Mouse (Mus musculus) MEL-GATA-1-ER (cell line): ENCODE results near the gene Cux2.

Experiments used
- DNase-seq: peaks from one replicate; pipeline ENCODE4 v3.0.0-alpha.2; 2012; ENCODE audit warnings: low read depth; ENCODE audit errors: extremely low read depth

Cux2 gene

DNA sequence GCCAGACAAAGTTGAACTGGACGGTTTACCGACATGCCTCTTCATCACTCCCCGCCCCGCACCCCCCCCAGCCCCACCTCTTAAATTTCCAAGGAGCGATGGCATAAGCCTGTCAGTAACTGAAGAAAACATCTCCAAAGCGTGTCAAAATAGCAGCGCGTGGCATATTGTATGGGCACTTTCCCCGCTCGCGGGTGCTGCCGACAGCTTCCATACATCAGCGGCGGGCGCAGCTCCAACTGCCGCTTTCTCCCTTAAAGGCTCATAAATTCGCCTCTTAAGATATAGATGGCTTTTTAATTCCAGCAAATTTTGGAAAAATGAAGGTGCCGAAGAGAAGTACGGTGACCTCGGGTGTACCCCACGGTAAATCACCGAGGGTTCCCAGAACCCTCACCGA, 124.6 kb downstream of the Cux2 start:
- DNase-seq = no peak

DNA sequence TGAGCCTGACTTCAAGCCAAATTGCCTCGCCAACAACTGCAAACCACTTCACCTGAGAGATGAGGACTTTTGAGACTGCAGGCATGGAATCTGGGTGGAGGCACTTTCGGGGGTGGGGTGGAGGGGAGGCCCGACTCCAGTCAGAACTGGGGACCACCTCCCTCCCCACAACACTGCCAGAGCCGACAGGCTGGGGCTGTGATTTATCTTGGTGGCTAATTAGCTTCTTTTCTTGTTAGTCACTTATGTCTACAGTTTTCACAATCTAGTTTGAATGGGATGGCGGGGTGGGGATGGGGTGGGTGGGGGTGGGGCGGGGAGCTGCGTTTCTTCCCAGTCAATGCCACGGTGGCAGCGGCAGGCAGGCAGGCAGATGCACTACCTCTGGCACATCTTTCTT, 125.5 kb downstream of the Cux2 start:
- no peak for DNase-seq

DNA sequence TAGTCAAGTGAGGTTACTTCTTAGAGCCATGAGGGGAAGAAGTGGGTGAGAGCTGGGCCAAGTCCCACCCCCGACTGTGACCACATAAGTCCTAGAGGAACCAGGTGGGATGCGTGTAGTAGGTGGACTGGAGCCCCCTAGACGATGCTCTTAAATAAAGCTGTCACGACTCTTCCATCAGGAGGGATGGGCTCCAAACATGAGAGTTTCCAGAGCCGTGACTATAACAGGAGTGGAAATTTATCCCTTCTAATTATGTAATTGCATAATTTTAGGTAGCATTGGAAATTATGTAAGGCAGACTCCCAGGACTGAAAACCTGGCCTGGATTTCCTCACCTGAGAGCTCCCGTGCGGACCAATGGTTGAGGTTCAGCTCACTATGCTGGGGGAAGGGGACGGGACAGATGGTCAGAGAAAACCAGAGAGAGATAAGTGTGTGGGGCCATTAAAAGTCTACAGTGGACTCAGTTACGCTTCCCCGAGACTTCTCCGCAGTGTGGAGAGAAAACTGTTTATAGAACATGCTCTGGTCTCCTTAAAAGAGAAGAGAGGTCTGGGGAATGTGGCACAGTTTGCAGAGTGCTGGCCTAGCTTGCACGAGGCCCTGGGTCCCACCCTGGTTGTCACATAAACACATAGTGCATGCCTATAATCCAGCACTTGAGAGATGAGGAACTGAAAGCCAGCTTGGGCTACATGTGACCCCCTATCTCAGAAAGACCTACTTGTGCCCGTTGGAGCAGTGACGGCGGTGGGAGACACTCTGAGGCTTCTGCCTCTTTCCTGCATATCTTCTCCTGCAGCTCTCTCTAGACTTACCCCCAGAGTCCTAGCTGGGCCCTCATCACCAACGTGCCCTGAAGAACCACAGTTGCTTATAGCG, 126.7 kb downstream of the Cux2 start:
- no peak for DNase-seq

DNA sequence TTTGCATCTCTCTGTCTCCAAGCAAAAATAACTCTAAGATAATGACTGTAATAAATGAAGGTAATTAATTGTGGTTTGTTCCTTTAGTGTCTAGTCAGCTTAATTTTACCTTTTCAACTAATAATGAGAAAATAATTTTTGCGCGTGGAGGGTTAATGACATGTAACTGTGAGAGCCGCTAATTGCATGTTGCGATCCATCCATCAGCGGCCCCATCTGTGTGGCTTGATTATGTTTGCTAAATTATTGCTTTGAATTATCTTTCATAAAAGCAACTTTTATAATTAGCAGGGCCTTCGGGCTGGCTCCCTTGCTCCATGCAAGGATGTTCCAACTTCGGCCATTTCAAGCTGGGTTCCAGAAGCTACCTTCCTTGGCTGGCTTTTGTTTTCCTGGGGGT, 130.7 kb downstream of the Cux2 start:
- DNase-seq = no peak

DNA sequence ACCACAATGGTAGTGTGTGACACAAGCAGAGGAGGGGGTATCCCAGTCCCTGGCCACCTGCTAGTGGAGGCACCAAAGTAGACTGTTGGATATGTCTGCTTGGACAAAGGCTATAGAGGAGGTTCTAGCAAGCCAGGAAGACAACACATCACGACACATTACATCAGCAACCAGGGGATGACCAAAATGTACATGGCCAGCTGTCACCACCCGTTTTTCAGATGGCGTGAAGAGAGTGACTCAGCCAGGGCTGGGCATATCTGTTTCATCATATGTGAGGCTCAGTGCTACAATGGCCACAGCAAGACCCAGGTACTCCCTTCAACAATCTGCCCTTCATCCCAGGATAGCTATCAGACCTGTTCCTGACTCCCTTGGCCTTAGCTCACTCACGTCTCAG, 133.1 kb downstream of the Cux2 start:
- DNase-seq = no peak

GRCm38 (mm10) chr5:121913999-121914398, 135.9 kb downstream of the Cux2 start:
- DNase-seq = no peak

GRCm38 (mm10) chr5:121909226-121909985, 140.5 kb downstream of the Cux2 start:
- DNase-seq = no peak

DNA sequence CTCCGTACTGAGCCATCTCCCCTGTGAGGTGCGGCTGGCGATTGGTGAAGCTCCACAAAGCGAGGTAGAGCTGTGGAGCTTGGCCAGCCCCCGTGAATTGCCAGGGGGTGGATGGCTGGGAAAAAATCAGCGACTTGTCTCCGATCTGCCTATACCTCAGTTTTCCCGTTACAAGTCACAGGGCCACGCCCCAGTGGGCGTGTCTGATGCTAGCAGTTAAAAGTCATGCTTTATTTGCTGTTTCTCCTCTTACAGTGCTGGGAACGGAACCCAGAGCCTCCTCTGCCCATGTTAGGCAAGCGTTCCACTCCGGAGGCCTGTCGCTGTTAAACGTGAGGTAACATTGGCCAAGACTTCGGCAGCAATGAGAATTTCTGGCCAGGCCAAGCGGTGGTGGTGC, 144.2 kb downstream of the Cux2 start:
- no peak for DNase-seq

- no peak for DNase-seq
These were observed 145.1 kb downstream of the Cux2 start for GRCm38 (mm10) chr5:121904799-121905198.

GRCm38 (mm10) chr5:121902809-121903745, 146.8 kb downstream of the Cux2 start:
- no peak for DNase-seq

- no peak for DNase-seq
These were observed 154.7 kb downstream of the Cux2 start for GRCm38 (mm10) chr5:121895117-121895756.

DNA sequence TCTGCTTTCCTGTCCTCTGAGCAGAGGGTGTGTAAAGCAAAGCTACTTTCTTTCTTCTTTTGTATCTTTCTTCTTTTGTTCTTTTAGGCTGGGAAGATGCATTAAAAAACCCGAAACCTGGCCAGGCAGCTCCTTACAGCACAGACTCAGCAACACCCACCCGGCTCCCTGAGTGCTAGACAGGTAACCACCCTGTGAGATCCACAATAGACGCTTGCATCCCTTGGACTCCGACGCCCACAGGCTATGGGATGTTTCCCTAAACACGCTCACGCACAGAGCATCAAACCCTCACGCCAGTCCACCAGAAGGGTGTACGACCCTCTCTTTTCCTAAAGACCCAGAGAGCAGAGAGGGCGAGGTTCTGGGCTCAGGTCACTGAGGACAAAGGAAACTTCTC, 155.3 kb downstream of the Cux2 start:
- DNase-seq = no peak

DNA sequence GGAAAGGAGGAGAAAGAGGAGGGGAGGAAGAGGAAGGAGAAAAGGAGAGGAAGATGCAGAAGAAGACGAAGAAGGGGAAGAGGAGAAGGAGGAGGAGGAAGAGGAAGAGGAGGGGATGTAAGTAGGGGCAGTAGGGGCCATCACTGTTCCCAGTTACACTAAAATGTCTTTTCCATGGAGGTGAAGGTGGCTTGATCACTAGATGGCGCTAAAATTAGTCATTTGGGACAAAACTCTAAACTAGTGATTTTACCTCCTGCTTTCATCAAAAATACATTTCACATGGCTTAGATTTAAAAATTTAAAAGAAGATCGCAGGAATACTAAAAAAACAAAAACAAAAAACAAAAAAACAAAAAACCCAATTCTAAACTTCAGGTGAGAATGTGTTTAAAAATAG, 156.3 kb downstream of the Cux2 start:
- no peak for DNase-seq

GRCm38 (mm10) chr5:121892281-121892680, 157.6 kb downstream of the Cux2 start:
- DNase-seq = no peak

DNA sequence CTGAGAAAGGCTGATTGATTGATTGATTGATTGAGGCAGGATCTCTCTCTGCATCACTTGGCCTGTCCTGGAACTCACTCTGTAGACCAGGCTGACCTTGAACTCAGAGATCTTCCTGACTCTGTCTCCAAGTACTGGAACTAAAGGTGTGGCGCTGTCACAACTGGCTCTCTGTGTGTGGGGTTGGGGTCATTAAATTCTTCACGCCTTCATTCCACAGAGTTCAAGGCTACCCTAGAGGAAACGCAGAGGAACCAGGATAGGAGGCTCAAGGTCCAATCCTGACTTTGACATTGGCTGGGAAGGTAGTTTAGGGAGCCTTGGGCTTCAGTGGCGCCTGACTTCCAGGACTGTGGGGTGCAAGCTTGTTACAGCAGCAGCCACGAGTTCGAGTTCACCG, 159.0 kb downstream of the Cux2 start:
- DNase-seq = no peak

DNA sequence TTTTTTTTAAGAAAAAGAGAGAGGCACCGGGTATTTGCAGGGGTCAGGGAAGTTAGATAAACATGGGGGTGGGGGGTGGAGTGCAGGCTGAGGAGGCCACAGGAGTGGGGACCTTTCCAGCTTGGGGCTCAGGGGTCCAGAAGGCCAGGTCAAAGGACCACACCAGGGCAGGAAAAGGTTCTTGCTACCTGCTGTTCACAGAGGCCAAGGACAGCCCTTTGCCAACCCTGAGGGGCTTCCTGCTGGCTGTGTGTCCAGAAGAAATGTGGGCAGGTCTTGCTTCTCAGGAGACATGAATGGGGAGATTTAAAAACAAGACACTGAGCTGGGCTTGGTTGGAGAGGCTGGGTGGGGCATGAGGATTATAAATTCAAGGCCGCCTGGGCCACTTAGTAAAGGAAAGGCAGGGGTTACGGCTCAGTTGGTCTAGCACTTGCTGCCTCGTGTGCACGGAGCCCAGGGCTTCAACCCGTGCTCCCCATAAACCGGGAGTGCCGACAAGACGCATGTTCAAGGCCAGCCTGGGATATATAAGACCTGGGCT, 160.0 kb downstream of the Cux2 start:
- no peak for DNase-seq

DNA sequence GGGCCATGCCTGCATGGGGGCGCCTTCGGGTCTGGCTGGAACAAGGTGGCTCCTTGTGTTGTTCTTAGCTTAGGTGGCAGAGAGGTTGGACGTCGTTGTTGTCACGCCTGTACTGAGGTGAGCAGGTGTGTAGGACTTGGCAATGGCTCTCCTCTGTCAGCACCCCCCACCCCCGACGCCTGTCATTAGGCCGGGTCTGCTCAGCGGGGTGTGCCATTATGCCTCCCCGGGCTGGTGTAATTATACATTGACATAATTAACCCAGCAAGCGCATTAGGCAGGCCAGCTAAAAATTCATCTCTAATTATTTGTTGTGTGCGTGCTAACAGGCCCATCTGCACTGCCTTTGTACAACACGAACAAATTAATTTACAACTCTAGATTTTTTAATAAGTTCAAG, 160.5 kb downstream of the Cux2 start:
- DNase-seq = no peak

- no peak for DNase-seq
These were observed 166.5 kb downstream of the Cux2 start for GRCm38 (mm10) chr5:121883356-121883755.

GRCm38 (mm10) chr5:121879211-121879610, 170.7 kb downstream of the Cux2 start:
- peak; percentile 14 for DNase-seq

DNA sequence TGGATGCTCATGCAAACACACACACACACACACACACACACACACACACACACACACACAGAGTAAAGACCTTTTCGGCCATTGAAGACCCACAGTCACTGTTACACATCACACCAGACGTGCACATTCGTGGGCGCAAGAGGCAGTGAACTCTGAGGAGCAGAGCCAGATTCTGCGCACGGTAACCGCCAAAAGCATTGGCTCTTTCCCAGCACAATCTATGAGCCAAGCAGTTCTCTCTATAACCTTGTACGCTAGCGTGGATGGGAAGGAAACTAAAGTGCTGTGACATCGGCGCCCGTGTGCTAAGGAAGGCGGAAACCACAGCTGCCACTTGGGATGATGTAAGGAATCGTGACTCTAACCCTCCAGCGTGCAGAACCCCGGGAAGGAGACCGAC, 171.2 kb downstream of the Cux2 start:
- DNase-seq = no peak

GRCm38 (mm10) chr5:121876901-121877300, 173.0 kb downstream of the Cux2 start:
- no peak for DNase-seq
